Mouse (Mus musculus): ENCODE data around the gene Hemk1. TPM values are rescaled to one million over a fixed set of nuclear protein-coding genes. Genes with fewer than 3 reads are reported as not detected.

Hemk1 gene
- polyA plus RNA-seq, 1 experiment from 2014 or later = 12.8 TPM

DNA sequence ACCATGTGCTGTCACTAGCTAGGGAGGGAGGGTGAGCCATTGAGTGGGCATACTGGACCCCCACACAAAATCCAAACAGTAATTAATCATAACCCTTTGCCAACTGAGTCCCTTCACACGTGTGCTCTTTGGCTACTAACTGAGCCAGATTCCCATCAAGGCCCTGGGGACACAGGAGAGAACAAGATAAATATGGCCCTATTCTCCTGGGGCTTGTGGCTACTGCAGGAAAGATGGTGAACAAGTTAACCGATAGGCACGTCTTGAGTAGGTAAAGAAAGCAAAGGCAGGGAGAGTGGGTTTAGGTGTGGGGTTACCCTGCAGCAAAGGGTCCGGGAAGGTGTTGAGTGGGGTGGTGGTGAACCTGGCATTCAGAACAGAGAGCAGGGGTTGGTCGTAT, 34.2 kb downstream of the Hemk1 start:
- no peaks in the 10 kb centered on the region for H3K9me3 ChIP-seq (ENCODE audit: control insufficient read depth, low read length)
- no peak for DNase-seq (ENCODE audit: low spot score)
- H3K36me3 ChIP-seq (ENCODE audit: control insufficient read depth, insufficient read depth, low read length) = peaks cover 23% of the 10 kb centered on the region
- H3K27ac ChIP-seq (ENCODE audit: low read depth) = no peak overlapping the region
- WGBS = 79% methylated on average over 5 of the region's 5 CpGs
- H3K4me3 ChIP-seq (ENCODE audit: low read depth, low read length) = no peak overlapping the region
- ATAC-seq (replicated peaks; ENCODE audit: low FRiP score, low TSS enrichment, low read depth) = no peak
- H3K4me1 ChIP-seq (replicated peaks; ENCODE audit: control insufficient read depth, insufficient read depth, low read length) = peaks cover 4% of the 10 kb centered on the region; the same call in 1 of the 2 replicates
- no peaks in the 10 kb centered on the region for H3K27me3 ChIP-seq (replicated peaks; ENCODE audit: control insufficient read depth, insufficient read depth, low read length)
- H3K4me2 ChIP-seq (ENCODE audit: low read length) = no peak overlapping the region
- H3K9ac ChIP-seq (ENCODE audit: low read length) = no peak overlapping the region

- WGBS = 76% methylated on average over 9 of the region's 9 CpGs
- Histone ChIP-seq H3K9ac (ENCODE audit: low read length) (no peak overlapping the region), H3K27me3 (replicated peaks; ENCODE audit: control insufficient read depth, insufficient read depth, low read length) (no peaks in the 10 kb centered on the region), H3K4me3 (ENCODE audit: low read depth, low read length) (no peak overlapping the region), H3K36me3 (ENCODE audit: control insufficient read depth, insufficient read depth, low read length) (peaks cover 23% of the 10 kb centered on the region), H3K9me3 (ENCODE audit: control insufficient read depth, low read length) (no peaks in the 10 kb centered on the region), H3K27ac (ENCODE audit: low read depth) (no peak overlapping the region), H3K4me2 (ENCODE audit: low read length) (no peak overlapping the region), H3K4me1 (replicated peaks; ENCODE audit: control insufficient read depth, insufficient read depth, low read length) (peaks cover 7% of the 10 kb centered on the region; the same call in 1 of the 2 replicates)
- ATAC-seq (replicated peaks; ENCODE audit: low FRiP score, low TSS enrichment, low read depth) (no peak), DNase-seq (ENCODE audit: low spot score) (no peak)
Observed at GRCm38 (mm10) chr9:107303121-107303820, 34.9 kb downstream of the Hemk1 start.

DNA sequence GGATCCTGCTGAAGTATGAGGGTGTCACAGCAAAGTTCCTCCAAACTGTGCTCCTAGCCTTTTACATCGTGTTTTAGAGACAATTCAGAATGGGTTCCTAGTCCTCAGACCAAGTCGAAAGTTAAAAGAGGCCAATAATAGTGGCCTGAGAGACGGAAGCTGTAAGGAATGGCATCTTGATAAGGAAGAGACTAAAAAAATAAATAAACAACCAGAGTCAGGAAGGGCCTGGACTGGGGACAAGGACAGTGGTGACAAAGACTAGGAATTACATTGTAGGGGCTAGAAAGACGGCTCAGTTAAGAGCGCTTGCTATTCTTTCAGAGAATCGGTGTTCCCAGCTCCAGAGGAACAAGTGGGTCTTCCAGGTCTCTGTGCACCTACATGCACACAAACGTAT, 35.6 kb downstream of the Hemk1 start:
- H3K27ac ChIP-seq (ENCODE audit: low read depth) = no peak overlapping the region
- 60% methylated on average over 7 of the region's 7 CpGs for WGBS

GRCm38 (mm10) chr9:107301554-107302331, 36.4 kb downstream of the Hemk1 start:
- H3K4me1 ChIP-seq (replicated peaks; ENCODE audit: control insufficient read depth, insufficient read depth, low read length) = peaks cover 17% of the 10 kb centered on the region
- H3K4me3 ChIP-seq (ENCODE audit: low read depth, low read length) = no peak overlapping the region
- 87% methylated on average over 17 of the region's 17 CpGs for WGBS

More for the DNA sequence above, 35.6 kb downstream of the Hemk1 start:
- DNase-seq (ENCODE audit: low spot score) (no peak), ATAC-seq (replicated peaks; ENCODE audit: low FRiP score, low TSS enrichment, low read depth) (no peak)
- Histone ChIP-seq H3K36me3 (ENCODE audit: control insufficient read depth, insufficient read depth, low read length) (peaks cover 23% of the 10 kb centered on the region), H3K4me3 (ENCODE audit: low read depth, low read length) (no peak overlapping the region), H3K4me1 (replicated peaks; ENCODE audit: control insufficient read depth, insufficient read depth, low read length) (peaks cover 14% of the 10 kb centered on the region), H3K27me3 (replicated peaks; ENCODE audit: control insufficient read depth, insufficient read depth, low read length) (no peaks in the 10 kb centered on the region), H3K4me2 (ENCODE audit: low read length) (no peak overlapping the region), H3K9me3 (ENCODE audit: control insufficient read depth, low read length) (no peaks in the 10 kb centered on the region), H3K9ac (ENCODE audit: low read length) (no peak overlapping the region)

DNA sequence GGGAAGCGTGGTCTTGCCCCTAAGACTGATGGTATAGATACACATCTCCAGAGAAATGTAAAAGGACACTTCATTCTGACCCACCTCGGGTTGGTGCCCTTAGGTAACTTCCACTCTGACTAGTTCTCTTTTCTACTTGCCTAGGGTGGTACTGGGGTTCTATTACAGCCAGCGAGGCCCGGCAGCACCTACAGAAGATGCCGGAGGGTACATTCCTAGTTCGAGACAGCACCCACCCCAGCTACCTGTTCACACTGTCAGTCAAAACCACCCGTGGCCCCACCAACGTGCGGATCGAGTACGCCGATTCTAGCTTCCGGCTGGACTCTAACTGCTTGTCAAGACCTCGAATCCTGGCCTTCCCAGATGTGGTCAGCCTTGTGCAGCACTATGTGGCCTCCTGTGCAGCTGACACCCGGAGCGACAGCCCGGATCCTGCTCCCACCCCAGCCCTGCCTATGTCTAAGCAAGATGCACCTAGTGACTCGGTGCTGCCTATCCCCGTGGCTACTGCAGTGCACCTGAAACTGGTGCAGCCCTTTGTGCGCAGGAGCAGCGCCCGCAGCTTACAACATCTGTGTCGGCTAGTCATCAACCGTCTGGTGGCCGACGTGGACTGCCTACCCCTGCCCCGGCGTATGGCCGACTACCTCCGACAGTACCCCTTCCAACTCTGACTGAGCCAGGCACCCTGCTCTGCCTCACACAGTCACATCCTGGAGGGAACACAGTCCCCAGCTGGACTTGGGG, 37.8 kb downstream of the Hemk1 start:
- no peak overlapping the region for H3K4me3 ChIP-seq (ENCODE audit: low read depth, low read length)
- no peak overlapping the region for H3K9ac ChIP-seq (ENCODE audit: low read length)
- DNase-seq (ENCODE audit: low spot score) = no peak
- H3K9me3 ChIP-seq (ENCODE audit: control insufficient read depth, low read length) = no peaks in the 10 kb centered on the region
- no peak overlapping the region for H3K27ac ChIP-seq (ENCODE audit: low read depth)
- no peak overlapping the region for H3K4me2 ChIP-seq (ENCODE audit: low read length)
- ATAC-seq (replicated peaks; ENCODE audit: low FRiP score, low TSS enrichment, low read depth) = no peak
- H3K36me3 ChIP-seq (ENCODE audit: control insufficient read depth, insufficient read depth, low read length) = peaks cover 23% of the 10 kb centered on the region
- WGBS = 91% methylated on average over 30 of the region's 30 CpGs
- peaks cover 23% of the 10 kb centered on the region for H3K4me1 ChIP-seq (replicated peaks; ENCODE audit: control insufficient read depth, insufficient read depth, low read length)
- no peaks in the 10 kb centered on the region for H3K27me3 ChIP-seq (replicated peaks; ENCODE audit: control insufficient read depth, insufficient read depth, low read length)

More at GRCm38 (mm10) chr9:107301554-107302331, 36.4 kb downstream of the Hemk1 start:
- DNase-seq (ENCODE audit: low spot score) (no peak), ATAC-seq (replicated peaks; ENCODE audit: low FRiP score, low TSS enrichment, low read depth) (no peak)
- H3K27me3 ChIP-seq (replicated peaks; ENCODE audit: control insufficient read depth, insufficient read depth, low read length) = no peaks in the 10 kb centered on the region
- no peak overlapping the region for H3K9ac ChIP-seq (ENCODE audit: low read length)
- no peaks in the 10 kb centered on the region for H3K9me3 ChIP-seq (ENCODE audit: control insufficient read depth, low read length)
- peaks cover 23% of the 10 kb centered on the region for H3K36me3 ChIP-seq (ENCODE audit: control insufficient read depth, insufficient read depth, low read length)
- no peak overlapping the region for H3K4me2 ChIP-seq (ENCODE audit: low read length)
- no peak overlapping the region for H3K27ac ChIP-seq (ENCODE audit: low read depth)

- 89% methylated on average over 7 of the region's 7 CpGs for WGBS
- DNase-seq (ENCODE audit: low spot score) (no peak), ATAC-seq (replicated peaks; ENCODE audit: low FRiP score, low TSS enrichment, low read depth) (no peak)
- Histone ChIP-seq H3K9ac (ENCODE audit: low read length) (no peak overlapping the region), H3K9me3 (ENCODE audit: control insufficient read depth, low read length) (no peaks in the 10 kb centered on the region), H3K4me1 (replicated peaks; ENCODE audit: control insufficient read depth, insufficient read depth, low read length) (peaks cover 19% of the 10 kb centered on the region), H3K27me3 (replicated peaks; ENCODE audit: control insufficient read depth, insufficient read depth, low read length) (no peaks in the 10 kb centered on the region), H3K36me3 (ENCODE audit: control insufficient read depth, insufficient read depth, low read length) (peaks cover 23% of the 10 kb centered on the region), H3K4me2 (ENCODE audit: low read length) (no peak overlapping the region), H3K4me3 (ENCODE audit: low read depth, low read length) (no peak overlapping the region), H3K27ac (ENCODE audit: low read depth) (no peak overlapping the region)
Observed at GRCm38 (mm10) chr9:107299783-107300182, 38.4 kb downstream of the Hemk1 start.

- Histone ChIP-seq H3K36me3 (ENCODE audit: control insufficient read depth, insufficient read depth, low read length) (peaks cover 23% of the 10 kb centered on the region), H3K9me3 (ENCODE audit: control insufficient read depth, low read length) (no peaks in the 10 kb centered on the region), H3K27me3 (replicated peaks; ENCODE audit: control insufficient read depth, insufficient read depth, low read length) (no peaks in the 10 kb centered on the region), H3K4me1 (replicated peaks; ENCODE audit: control insufficient read depth, insufficient read depth, low read length) (peaks cover 19% of the 10 kb centered on the region), H3K9ac (ENCODE audit: low read length) (no peak overlapping the region), H3K4me2 (ENCODE audit: low read length) (peak overlapping the region; percentile 70), H3K27ac (ENCODE audit: low read depth) (no peak overlapping the region), H3K4me3 (ENCODE audit: low read depth, low read length) (no peak overlapping the region)
- DNase-seq (ENCODE audit: low spot score) = no peak
- ATAC-seq (replicated peaks; ENCODE audit: low FRiP score, low TSS enrichment, low read depth) = no peak
- WGBS = 69% methylated on average over 6 of the region's 6 CpGs
Observed at GRCm38 (mm10) chr9:107298876-107299275, 39.3 kb downstream of the Hemk1 start.

- Histone ChIP-seq H3K27me3 (replicated peaks; ENCODE audit: control insufficient read depth, insufficient read depth, low read length) (0 out of 2 replicates have a peak, but pooled peaks cover under 1% of the 10 kb centered on the region), H3K4me1 (replicated peaks; ENCODE audit: control insufficient read depth, insufficient read depth, low read length) (peaks cover 19% of the 10 kb centered on the region), H3K4me3 (ENCODE audit: low read depth, low read length) (peak overlapping the region; percentile 64), H3K4me2 (ENCODE audit: low read length) (peak overlapping the region; percentile 70), H3K27ac (ENCODE audit: low read depth) (no peak overlapping the region), H3K9ac (ENCODE audit: low read length) (no peak overlapping the region), H3K36me3 (ENCODE audit: control insufficient read depth, insufficient read depth, low read length) (peaks cover 23% of the 10 kb centered on the region), H3K9me3 (ENCODE audit: control insufficient read depth, low read length) (no peaks in the 10 kb centered on the region)
- 70% methylated on average over 8 of the region's 8 CpGs for WGBS
- no peak for ATAC-seq (replicated peaks; ENCODE audit: low FRiP score, low TSS enrichment, low read depth)
- DNase-seq (ENCODE audit: low spot score) = no peak
Observed at GRCm38 (mm10) chr9:107298059-107298780, 39.9 kb downstream of the Hemk1 start.
